Mouse (Mus musculus) adrenal gland, adult 8-10 months (tissue): ENCODE results near the gene Mapk8. TPM values are rescaled to one million over a fixed set of nuclear protein-coding genes. Genes with fewer than 3 reads are reported as not detected.

ENCODE experiments used
- DNase-seq: peaks from one replicate; pipeline ENCODE4 v3.0.0; 2022
- total RNA-seq, 4 experiments: library from RNA; stranded (reverse); gene quantifications; 2 replicates each; pipeline ENCODE4 v1.2.4; 2022

Gene Mapk8
- total RNA-seq, 4 experiments from 2014 or later: 23.2 to 27.3 (median 25.8) TPM

GRCm38 (mm10) chr14:33398065-33398860, 48.7 kb downstream of the Mapk8 start:
- no peak for DNase-seq

- DNase-seq: no peak
Measured at GRCm38 (mm10) chr14:33380830-33381457, 66.0 kb downstream of the Mapk8 start.

- DNase-seq: no peak
Measured at GRCm38 (mm10) chr14:33378723-33379122, 68.2 kb downstream of the Mapk8 start.

- no peak for DNase-seq
Measured at GRCm38 (mm10) chr14:33377211-33377610, 69.7 kb downstream of the Mapk8 start.

GRCm38 (mm10) chr14:33374089-33374488, 72.9 kb downstream of the Mapk8 start:
- DNase-seq: no peak

GRCm38 (mm10) chr14:33373271-33373670, 73.7 kb downstream of the Mapk8 start:
- DNase-seq: no peak

- peak; percentile 42 for DNase-seq
Measured at GRCm38 (mm10) chr14:33371248-33371647, 75.7 kb downstream of the Mapk8 start.

- no peak for DNase-seq
Measured at GRCm38 (mm10) chr14:33370056-33370455, 76.9 kb downstream of the Mapk8 start.

- no peak for DNase-seq
Measured at GRCm38 (mm10) chr14:33369375-33369774, 77.6 kb downstream of the Mapk8 start.

- no peak for DNase-seq
Measured at GRCm38 (mm10) chr14:33366891-33367777, 79.8 kb downstream of the Mapk8 start.

GRCm38 (mm10) chr14:33364061-33364460, 82.9 kb downstream of the Mapk8 start:
- DNase-seq: no peak

- no peak for DNase-seq
Measured at GRCm38 (mm10) chr14:33363611-33364010, 83.3 kb downstream of the Mapk8 start.

GRCm38 (mm10) chr14:33362807-33363206, 84.2 kb downstream of the Mapk8 start:
- no peak for DNase-seq

GRCm38 (mm10) chr14:33362122-33362521, 84.8 kb downstream of the Mapk8 start:
- no peak for DNase-seq

- DNase-seq: no peak
Measured at GRCm38 (mm10) chr14:33361546-33361945, 85.4 kb downstream of the Mapk8 start.

- DNase-seq: peak; percentile 34
Measured at GRCm38 (mm10) chr14:33358891-33359290, 88.1 kb downstream of the Mapk8 start.

- no peak for DNase-seq
Measured at GRCm38 (mm10) chr14:33357600-33358368, 89.2 kb downstream of the Mapk8 start.

- peak; percentile 42 for DNase-seq
Measured at GRCm38 (mm10) chr14:33355276-33355675, 91.7 kb downstream of the Mapk8 start.

GRCm38 (mm10) chr14:33352890-33353289, 94.1 kb downstream of the Mapk8 start:
- no peak for DNase-seq

- DNase-seq: no peak
Measured at GRCm38 (mm10) chr14:33351984-33352722, 94.8 kb downstream of the Mapk8 start.

GRCm38 (mm10) chr14:33351019-33351418, 95.9 kb downstream of the Mapk8 start:
- DNase-seq: no peak
